Mouse (Mus musculus): ENCODE data around the gene Actl6b. TPM values are rescaled to one million over a fixed set of nuclear protein-coding genes. Genes with fewer than 3 reads are reported as not detected.

Actl6b gene
- total RNA-seq, 2 experiments from 2014 or later: 3.2 to 4.6 TPM

DNA sequence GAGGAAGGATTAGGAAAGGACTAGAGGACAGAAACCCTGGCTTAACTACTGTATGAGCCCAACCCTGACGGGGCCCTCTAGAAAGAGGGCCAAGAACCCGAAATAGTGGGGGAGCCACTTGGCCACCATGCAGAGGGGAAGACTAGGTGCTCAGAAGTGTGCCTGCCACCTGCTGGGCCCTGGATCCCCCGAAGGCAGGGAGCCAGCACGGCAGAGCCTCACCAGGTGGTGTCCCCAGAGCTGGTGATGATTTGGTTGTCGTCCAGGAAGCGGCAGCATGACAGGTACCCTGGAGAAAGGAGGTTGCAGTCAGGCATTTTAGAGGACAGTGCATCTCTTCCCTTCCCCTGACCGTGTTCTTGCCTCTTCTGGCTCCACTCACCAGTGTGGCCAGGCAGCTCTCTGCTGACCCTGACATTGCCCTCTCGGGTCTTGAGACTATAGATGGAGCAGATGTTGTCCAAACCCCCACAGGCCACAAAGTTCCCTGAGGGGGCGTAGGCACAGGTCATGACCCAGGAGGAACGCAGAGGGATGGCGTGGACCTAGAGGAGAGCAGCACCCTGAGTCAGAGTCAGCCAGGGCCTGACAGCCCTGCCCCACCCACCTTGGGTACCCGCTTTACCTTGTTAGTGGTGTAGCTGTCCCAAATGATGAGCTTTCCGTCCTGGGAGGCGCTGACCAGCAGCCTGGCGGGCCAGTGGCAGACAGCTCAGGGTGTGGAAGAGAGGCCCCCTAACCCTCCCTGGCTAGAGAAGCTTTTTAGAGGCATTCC is 23.9 kb upstream of the Actl6b start:
- no peak for DNase-seq

DNA sequence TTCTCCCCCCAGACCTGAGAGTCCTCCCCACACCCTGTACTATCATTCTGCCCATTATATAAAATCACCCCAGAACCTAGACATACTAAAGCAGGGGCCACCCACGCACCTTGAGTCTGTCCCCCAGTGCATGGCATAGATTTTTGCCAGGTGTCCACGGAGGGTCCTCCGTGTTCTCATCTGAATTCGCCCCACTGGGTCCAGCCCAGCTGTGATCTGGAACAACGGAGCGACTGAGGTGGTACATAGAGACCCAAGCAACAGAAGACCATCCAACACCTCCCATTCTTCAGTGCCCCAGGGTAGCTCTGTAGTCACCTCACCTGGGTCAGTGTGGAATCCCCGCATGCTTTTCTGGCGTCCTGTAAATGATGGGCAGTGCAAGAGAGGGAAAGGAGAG is 23.2 kb upstream of the Actl6b start:
- no peak for DNase-seq

DNA sequence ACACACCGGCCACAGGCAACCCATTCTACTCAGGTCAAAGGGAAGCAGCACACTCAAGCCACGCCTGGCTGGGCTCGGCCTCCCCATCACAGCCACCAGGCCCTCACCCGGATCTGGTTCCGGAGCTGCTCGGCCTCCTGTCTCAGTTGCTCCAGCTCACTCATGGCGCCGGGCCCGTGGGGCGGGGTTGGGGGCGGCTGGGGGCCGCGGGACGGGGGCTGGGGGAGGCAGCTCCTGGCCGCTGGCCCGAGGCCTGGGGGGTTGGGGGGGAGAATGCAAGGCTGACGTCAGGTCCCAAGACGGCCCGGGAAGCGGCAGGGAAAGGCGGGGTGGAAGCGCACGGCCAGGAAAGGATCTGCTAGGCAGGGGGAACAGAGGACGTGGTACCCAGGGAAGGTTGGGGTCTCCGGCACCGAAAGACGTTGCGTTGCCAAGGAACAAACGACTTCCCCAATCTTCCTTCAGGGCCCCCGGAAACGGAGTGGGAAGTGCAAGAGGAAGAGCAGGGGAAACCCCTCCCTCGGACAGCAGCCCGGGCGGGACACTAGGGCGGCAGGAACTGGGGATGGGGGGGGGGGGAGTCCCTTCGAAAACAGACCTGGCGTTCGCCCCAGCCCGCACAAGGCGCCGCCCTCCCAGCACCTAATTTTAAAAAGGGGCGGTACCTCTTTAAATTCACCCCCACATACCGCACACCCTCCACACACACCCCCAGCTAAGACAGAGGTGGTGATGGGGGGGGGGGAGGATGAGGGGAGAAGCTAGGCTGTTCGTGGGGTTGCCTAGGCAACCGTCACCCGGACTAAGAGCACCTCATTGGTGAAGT is 22.5 kb upstream of the Actl6b start:
- DNase-seq: peak; percentile 80

DNA sequence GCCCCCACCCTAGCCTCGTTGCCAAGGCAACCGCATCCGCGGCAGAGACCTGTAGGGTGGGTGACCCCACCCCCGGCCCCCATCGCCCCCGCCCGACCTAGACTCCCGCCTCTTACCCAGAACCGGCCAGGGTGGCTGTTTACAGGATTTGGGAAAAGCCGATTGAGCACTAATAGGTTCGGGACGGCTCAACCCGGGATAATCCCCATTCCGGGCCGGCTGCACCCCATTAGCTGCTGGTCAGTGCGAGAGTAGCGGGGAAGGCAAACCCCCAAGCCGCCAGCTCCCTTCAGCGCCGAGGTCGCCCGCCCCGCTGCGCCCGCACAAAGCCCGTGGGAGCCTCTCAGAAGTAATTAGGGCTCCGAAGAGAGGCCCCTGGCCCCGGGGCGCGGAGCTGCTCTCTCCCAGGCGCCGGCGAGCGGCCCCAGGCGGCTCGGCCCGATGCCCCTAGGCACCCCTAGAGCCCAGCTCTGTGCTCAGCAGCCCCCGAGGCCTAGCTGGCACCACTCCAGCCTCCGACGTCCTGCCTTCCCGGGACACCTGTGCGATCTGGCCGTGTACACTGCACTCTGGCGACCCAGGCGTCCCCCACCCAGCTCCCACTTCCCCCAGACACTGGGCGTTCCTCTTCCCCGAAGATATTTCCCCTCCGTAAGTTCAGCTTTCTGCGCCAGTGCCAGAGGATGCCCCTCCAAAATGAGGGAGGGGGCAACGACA is 21.7 kb upstream of the Actl6b start:
- peak; percentile 80 for DNase-seq

DNA sequence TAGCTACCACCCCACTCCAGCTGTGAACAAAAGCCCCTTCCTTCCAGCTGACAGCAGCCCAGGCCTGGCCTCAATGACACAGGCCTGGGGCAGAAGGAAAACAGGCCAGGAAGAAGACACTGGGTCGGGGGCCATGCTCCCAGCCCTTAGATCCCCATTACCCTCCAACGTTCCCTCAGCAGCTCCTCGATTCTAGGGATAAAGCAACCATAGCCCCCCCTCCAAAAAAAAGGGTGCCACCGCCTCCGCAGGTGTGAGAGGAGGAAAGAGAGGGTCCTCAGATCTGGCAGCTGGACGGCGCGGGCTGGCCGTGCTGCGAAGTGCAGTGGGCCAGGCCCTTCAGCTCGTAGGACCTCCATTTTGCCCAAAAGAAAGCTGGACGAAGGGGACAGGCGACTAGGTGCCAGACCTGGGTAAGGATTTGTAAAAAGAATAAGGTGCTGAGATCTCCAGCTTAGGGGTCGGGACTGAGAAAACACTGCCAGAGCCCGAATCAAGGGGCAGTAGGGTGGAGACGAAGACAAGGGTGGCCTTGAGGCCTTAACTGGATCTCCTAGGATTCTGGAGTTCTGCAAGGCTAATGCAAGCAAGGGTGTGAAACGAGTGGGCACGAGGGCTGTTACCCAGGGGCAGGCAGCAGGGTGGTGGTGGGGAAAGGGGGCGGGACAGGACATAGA is 21.0 kb upstream of the Actl6b start:
- no peak for DNase-seq

DNA sequence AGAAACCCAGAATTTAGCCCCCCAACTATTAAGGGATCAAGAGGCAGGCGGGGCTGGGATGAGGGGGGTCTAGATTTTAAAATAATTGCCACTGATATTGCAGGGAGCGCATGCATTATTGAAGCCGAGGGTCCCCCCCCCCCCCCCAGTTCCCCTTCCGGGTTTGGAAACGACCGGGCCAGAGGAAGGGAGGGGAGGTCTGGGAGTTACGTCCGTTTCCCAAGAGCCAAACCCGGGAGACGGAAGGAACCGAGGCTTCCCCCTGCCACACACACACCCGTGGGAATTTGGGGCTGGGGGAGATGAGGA is 20.6 kb upstream of the Actl6b start:
- no peak for DNase-seq

DNA sequence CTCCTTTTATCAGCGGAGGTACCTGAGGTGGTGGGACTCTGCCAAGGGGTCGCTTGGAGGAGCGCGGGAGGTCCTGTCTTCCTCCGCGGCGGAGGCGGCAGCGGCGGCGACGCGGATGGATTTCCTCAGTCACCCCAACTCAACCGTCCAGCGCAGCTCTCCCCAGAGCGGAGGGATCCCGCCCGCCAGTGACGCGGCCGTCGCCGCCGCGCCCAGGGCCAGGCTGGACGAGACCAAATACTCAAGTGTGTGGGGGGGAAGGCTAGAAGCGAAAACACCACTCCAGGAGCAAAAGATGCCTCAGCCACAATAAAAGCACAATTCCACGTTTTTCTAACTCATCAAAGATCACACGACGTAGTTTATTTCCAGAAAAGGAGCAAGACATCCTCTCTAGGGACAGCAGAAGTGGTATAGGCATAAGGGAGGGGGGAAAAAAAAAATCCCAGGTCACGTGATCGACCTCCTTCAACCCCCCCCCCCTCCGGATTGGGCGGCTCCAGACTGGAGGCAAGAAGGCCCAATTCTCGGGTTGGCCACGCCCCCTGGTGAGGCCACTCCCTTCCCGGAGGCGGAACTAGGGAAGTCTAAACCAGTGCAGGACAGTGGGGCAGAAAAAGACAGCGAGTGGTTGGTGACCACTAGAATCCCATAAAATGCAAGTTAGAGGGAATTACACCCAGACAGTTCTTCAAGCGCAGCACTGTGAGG is 20.0 kb upstream of the Actl6b start, which contains the start of the genes Epo and Gnb2:
TSS of gene Epo (minus strand) at position 126 of the 711 bp plus-strand sequence.
TSS of gene Gnb2 (minus strand) at position 394 of the 711 bp plus-strand sequence.
- peak; percentile 99 for DNase-seq

DNA sequence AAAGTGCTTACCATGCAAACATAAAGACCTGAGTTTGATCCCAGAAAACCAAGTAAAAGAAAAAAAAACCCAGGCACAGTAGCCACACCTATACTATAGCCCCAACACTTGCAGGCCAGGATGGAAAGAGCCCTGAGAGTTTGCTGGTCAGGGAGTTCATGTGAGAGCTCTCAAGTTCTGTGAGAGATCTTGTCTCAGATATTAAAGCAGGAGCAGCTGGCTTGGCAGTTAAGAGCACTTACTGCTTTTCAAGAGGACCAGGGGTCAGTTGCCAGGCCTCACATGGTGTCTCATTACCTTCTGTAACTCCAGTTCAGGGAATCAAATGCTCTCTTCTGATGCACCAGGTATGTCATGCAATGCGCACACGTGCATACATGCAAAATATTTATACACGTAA is 18.6 kb upstream of the Actl6b start:
- DNase-seq: no peak

DNA sequence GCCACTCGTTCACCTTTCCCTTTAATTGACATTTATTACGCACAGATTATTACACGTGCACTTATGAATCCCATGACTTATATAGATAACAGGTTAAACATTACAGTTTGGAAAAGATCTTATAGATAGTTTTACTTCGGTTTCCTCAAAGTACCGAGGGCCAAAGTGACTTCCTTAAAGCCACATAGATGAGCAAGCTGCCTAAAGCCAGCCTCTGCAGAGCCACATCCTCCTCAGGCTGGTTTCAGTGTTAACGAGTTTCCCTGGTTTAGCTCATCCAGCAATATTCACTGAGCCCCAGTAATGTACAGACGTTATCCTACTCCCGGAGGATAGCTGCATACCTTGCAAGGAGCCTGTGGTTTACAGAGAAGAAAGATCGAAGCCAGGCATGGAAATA is 18.0 kb upstream of the Actl6b start:
- DNase-seq: no peak

DNA sequence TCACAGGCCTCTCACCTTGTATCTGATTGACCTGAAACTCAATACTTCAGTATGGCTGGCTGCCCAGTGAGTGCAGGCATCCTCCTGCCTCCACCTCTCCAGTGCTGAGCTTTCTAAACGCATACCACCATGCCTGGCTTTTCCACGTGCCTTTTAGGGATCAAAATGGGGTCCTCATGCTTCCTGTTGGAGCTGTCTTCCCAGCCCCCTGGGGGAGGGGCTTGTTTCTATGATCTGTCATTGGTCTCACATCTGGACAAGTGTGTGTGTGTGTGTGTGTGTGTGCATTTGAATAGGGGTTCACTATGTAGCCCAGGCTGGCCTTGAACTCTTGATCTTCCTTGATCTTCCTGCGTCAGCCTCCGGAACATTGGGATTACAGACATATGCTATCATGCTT is 15.9 kb upstream of the Actl6b start:
- no peak for DNase-seq

DNA sequence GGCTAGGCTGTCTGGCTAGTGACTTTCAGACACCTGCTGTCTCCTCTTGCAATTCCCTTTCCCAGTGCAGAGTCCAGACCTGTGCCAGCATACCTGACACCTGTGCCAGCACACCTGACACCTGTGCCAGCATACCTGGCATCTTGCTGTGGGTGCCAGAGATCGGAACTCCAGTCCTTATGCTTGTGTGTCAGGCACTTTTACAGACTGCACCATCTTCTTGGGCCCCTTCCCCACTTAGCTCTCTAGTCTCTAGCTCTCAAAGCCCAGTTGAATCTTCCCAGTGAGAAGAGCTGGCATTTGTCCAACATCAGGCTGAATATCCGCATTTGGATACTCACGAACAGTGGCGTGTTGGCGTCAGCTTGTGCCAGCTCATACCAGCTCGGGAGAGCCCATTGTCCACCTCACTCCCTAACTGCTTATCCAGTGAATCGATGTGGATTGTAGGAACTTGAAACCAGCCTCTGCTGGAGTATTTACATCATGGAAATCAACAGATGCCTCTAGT is 14.0 kb upstream of the Actl6b start:
- DNase-seq: no peak

DNA sequence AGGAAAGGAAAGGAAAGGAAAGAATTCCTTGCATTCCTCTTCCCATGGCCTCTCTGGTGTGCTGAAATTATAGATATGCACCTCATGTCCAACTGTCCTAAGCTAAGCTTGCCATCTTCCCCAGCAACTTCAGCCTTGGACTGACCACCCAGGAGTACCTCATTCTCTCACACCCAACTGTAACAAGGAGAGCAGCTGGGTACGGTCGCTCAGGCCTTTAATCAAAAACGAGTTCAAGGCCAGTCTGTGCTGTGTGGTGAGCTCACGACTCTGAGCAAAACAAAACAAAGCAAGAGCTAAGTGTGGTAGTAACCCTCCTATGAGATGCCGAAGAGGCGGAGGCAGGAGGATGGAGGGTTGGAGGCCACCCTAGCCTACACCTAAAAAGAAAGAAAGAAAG is 12.3 kb upstream of the Actl6b start:
- DNase-seq: no peak

DNA sequence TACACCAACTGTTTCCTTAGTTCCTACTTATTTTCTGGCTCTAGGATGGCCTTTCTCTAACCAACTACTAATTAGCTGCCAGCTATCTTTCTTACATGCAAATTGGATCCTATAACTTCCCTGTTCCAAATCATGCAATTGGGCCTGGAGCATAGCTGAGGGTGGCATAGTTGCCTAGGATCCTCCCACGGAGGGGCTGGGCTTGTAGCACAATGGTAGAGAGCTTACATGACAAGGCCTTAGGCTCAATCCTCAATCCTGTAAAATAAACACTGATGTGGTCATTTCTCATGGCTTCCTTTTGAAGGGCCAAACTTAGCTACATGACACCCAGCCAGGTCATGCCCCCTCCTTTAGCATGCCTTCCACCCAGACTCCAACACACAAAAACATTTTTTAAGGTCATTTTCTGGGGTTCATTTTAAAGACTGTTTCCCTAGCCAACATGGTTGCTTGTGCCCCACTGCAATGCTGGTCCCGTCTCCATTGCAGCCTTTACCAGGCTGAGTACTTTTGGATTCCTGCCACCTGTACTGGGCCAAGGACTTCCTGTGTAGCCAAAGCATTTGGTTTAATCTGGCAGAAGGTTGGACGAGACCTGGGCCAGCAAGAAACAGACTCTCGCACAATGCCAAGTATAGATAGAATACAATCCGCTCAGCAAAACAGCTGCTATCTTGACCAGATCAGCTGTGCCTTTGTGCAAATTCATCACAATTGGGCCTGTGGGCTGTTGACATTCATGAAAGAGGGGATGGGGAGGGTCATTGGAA is 11.4 kb upstream of the Actl6b start:
- peak; percentile 68 for DNase-seq

DNA sequence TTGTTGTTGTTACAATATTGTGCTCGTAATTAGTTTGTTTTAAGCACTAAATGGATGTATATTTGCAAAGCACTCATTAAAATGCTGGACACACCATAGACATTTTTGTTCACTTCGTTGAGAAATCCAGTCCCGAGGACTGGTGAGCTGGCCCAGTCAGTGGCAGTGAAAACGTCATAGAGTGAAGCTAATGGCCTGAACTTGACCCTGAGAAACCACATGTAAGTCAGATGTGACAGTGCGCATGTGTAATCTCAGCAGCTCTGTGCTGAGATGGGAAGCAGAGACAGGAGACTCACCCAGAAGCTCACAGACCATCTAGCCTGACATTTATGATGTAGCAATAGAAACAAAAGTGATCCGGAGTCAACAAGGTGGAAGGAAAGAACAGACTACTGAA is 8.4 kb upstream of the Actl6b start:
- no peak for DNase-seq

DNA sequence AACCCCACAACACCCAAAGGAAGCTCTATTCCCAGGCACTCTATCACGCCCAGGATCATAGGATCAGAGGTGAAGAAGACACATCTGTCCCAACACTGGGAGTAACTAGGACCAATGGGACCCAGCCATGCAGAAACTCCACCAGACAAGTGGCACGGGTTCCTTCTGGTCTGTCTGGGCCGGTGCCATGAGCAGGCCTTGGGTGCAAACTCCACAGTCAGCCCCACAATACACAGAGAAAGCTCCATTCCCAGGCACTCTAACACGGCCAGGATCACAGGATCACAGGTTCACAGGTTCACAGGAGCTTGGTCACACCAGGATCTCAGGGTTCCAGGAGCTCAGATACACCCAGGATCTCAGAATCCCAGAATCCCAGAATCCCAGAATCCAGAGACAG is 7.7 kb upstream of the Actl6b start:
- DNase-seq: no peak

DNA sequence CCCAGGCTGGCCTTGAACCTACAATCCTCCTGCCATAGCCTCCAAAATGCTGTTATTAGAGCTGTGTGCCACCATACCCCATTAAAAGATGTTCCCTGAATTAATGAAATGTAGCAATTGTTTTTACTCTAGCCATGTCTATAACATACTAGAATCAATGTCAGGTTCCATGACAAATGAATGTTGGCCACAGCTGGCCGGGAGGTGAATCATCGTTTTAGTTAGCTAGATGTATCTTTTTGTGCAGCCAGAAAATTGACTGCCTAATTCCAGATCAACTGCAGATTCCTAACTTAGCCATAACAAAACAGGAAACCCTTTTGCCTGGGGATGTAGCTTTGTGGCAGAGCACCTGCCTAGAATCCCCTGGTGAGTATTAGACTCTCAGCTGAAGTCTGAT is 3.5 kb upstream of the Actl6b start:
- DNase-seq: no peak

DNA sequence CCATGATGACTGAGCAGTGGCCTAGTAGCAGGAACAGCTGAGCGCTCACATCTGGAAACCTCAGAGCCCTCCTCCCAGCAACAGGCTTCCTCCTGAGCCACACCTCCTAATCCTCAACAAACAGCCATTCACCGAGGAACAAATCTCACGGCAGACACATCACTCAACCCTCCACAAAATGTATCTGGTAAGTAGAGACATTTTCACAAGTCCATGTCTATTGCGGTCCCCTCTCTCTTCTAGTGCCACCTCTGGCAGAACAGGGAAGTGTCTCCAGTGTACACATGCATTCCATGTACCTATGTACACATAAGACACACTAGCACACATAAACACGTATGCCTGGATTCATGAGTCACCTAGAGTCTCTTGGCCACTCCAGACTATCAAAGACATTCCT is 2.2 kb upstream of the Actl6b start:
- DNase-seq: no peak

DNA sequence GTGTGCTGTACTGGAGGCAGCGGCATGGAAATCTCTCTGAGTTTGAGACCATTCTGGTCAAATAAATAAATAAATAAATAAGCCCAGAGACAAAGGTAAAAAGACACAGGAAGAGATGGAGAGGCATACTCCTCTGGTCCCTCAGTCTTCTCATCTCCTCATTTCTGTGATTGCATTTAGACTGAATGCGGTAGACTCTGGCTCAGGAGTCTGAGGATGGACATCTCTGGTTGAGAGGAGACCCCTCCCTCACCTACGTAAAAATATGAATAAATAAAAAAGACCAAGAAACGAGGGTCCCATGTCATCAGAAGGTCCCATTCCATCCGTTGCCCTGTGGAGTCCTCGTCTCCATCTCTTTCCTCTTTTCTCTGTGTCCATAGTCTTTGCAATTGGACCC is 317 bp upstream of the Actl6b start:
- no peak for DNase-seq

DNA sequence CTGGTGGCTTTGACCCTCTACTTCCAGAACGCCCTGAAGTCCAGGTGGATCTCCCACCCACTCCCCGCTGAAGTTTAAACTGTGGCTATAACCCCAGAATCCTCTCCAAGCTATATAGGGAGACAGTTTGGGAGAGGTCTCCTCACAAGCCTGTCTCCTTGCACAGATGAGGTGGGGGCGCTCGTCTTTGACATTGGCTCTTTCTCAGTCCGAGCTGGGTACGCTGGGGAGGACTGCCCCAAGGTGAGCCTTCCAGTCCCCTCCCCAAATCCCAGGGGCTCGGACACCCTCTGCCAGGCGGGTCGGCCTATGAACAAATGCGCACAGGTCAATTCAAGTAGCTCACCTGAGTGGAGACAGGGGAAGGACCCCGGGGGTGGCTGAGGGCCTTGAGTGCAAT is 581 bp downstream of the Actl6b start:
- no peak for DNase-seq

DNA sequence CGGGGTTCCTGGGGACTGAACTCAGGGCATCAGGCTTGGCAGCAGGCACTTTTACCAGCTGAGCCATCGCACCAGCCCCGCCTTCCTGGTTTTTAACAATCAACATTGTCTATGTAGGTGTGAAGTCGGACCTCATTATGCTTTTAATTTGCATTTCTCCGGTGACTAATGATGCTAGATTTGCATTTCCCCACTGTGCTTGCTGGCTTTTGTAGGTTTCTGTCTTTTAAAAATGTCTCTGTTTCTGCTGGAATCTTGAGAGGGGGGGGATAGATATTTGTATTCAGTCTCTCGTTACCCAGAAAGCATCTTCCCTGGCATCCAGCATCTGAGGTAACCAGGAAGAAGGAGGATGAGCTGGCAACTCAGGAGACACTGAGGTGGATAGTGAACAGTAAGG is 8.2 kb downstream of the Actl6b start:
- DNase-seq: no peak

DNA sequence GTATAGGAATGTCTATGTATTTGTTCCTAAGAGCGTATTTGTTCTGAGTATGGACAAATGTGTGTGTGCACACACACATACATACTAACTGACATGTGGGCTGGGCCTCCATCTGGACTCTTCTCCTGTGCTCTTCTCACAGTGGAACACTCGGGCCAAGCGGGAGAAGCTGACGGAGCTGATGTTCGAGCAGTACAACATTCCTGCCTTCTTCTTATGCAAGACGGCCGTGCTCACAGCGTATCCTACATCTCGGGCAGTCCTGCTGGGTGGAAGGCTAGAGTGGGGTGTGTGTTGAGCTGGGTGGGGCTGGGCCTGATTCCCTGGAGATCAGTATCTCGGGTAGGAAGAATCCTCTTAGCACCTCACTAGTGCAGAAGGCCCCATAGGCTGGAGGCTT is 9.6 kb downstream of the Actl6b start:
- no peak for DNase-seq

Data from adrenal gland, postnatal 10 days (tissue).